In the genomic region with DNA sequence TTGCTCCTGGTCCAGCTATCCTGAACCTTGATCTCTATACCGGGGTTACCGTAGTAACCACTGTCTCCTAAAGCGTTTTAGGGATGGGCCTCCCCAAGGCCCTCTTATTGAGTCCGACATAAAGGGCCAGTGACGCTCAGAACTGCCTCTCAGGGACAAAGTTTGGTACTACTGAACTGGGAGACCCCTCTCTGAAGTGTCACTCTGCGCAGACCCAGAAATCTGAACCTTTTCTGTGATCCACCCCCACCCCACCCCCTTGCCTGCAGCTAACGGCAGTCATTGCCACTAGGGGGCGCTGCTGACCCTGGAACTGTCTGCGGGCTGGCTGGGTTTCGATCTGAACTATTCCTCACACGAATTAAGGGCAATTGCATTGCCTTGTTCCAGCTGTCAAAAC, we compare ENCODE assay signal across 8 mouse cellular contexts. TPM values are rescaled to one million over a fixed set of nuclear protein-coding genes. Genes with fewer than 3 reads are reported as not detected.
DNase-seq lines count a peak whose midpoint lies in the region; ATAC-seq and TF ChIP-seq lines count a peak whose summit lies in the region.

No protein-coding gene starts in this region.

- H3K27ac ChIP-seq in hindbrain, postnatal 0 days, result no peak overlapping the region

- no peak overlapping the region for H3K4me3 ChIP-seq in hindbrain, postnatal 0 days (ENCODE audit: low read length)

- no peak overlapping the region for H3K9ac ChIP-seq in hindbrain, postnatal 0 days (replicated peaks; ENCODE audit: low read length)

- peak; percentile 92 for DNase-seq in adrenal gland, postnatal 14 days
- DNase-seq in embryo, embryonic 10 days (ENCODE audit: low spot score), result peak; percentile 89
- peak; percentile 89 for DNase-seq in gastrocnemius, postnatal 10 days
- DNase-seq in hindbrain, postnatal 0 days (ENCODE audit: low spot score), result peak; percentile 89
- peak; percentile 75 to 81 for DNase-seq in layer of hippocampus, postnatal 36 days
- DNase-seq in lung, postnatal 25 days (ENCODE audit: low spot score), result peak; percentile 60
- DNase-seq in right cerebral cortex, postnatal 14 days, result peak; percentile 83
- no peak for DNase-seq in T-cell, adult 2 months (ENCODE audit: low spot score)

- H3K9me3 ChIP-seq in hindbrain, postnatal 0 days (ENCODE audit: low read length), result no peaks in the 10 kb centered on the region

- peak overlapping the region; percentile 27; the same call in 1 of the 2 replicates for H3K4me2 ChIP-seq in hindbrain, postnatal 0 days (ENCODE audit: low read depth, low read length)

- 3% methylated on average over 11 of the region's 11 CpGs for WGBS in hindbrain, postnatal 0 days

- H3K4me1 ChIP-seq in hindbrain, postnatal 0 days (ENCODE audit: insufficient read depth, low read length), result no peaks in the 10 kb centered on the region

- peak; percentile 66 for ATAC-seq in hindbrain, postnatal 0 days

- no peaks in the 10 kb centered on the region for H3K36me3 ChIP-seq in hindbrain, postnatal 0 days (ENCODE audit: insufficient read depth, low read length)

- TF ChIP-seq CTCF in hindbrain, postnatal 0 days (IDR thresholded peaks at IDR 0.05; ENCODE audit: low read depth), result peak; percentile 96

- H3K27me3 ChIP-seq in hindbrain, postnatal 0 days (ENCODE audit: insufficient read depth, low read length), result no peaks in the 10 kb centered on the region

RNA-seq across cellular contexts. Expression of gene Tmem132c, which starts 6.4 kb away (rescaled TPM):
- total RNA-seq in adrenal gland, postnatal 14 days (2021), result 1.0 and 1.3 TPM in 2 replicates
- under 1 TPM; 0.68 to 0.97 TPM for total RNA-seq in gastrocnemius, postnatal 10 days (2021)
- 46.0 and 52.7 TPM in 2 replicates for total RNA-seq in hindbrain, postnatal 0 days (2014; rRNA removed)
- 12.9 and 13.5 TPM in 2 replicates for polyA plus RNA-seq in hindbrain, postnatal 0 days (2015; fragmentation: Nextera tagmentation; extraction: Ambion mirVana)
- 1 to 10 TPM; 3.7 to 3.8 TPM for total RNA-seq in layer of hippocampus, postnatal 36 days (2021)
